Mouse (Mus musculus): Measurements from ENCODE around the gene 4933416C03Rik. TPM values are rescaled to one million over a fixed set of nuclear protein-coding genes. Genes with fewer than 3 reads are reported as not detected.

4933416C03Rik gene
- not detected in 2 replicates for total RNA-seq (2014; fragmentation: Nextera tagmentation)
- total RNA-seq (2017): not detected in 2 replicates
- polyA plus RNA-seq (2012): not detected in 2 replicates

DNA sequence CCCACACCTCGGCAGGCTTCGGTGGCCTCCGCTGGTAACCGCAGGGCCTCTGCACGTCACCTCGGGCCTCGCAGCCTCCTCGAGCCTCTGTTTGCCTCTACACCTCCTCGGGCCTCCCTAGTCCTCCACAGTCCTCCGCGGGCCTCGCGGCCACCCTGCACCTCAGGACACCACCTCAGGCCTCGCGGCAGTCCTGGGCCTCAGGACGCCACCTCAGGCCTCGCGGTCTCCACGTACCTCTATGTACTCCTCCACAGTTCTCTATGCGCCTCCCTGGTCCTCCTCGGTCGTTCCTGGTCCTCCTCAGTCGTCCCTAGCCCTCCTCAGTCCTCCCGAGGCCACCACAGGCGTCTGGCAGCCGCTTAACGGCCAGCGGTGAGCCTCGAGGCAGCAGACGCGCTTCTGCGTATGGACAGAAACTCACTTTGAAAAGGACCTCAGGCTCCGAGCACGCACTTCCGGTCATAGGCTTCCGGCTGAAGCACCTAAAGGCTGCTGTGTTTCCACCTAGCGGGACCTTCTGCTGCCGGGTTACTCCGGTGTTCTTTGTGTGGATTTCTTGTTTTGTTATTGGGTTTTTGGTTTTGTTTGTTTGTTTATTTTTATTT, at the start of gene 4933416C03Rik:
Gene 4933416C03Rik, minus strand, starts transcription at position 51 of the 608 bp plus-strand sequence.
- no peak for ATAC-seq (ENCODE audit: extremely low read depth, insufficient number of reproducible peaks, low FRiP score, poor library complexity, severe bottlenecking)
- H3K4me3 ChIP-seq (ENCODE audit: low read depth, low read length): peak within 1 kb of the TSS; percentile 30; the same call in 1 of the 2 replicates
- no peak for DNase-seq (ENCODE audit: low spot score)

GRCm38 (mm10) chr10:116162338-116162737, 48.6 kb upstream of the 4933416C03Rik start:
- ATAC-seq (ENCODE audit: extremely low read depth, insufficient number of reproducible peaks, low FRiP score, poor library complexity, severe bottlenecking) (no peak), DNase-seq (ENCODE audit: low spot score) (no peak)
- no peak for TF ChIP-seq POLR2AphosphoS5 (IDR thresholded peaks at IDR 0.05; ENCODE audit: insufficient replicate concordance, low read depth, low read length)
- TF ChIP-seq GATA2 (IDR thresholded peaks at IDR 0.05; ENCODE audit: borderline replicate concordance, low read depth, low read length): no peak
- TF ChIP-seq TAL1 (conservative IDR thresholded peaks at IDR 0.05; ENCODE audit: low read depth, low read length): no peak
- TF ChIP-seq GATA1 (IDR thresholded peaks at IDR 0.05; ENCODE audit: borderline replicate concordance, low read length): no peak
- peaks cover 25% of the 10 kb centered on the region for H3K9me3 ChIP-seq (replicated peaks)
- no peaks in the 10 kb centered on the region for H3K4me1 ChIP-seq (ENCODE audit: insufficient read depth, low read depth, low read length)
- no peaks in the 10 kb centered on the region for H3K36me3 ChIP-seq (replicated peaks)
- H3K27me3 ChIP-seq (ENCODE audit: insufficient read depth, low read length): no peaks in the 10 kb centered on the region
- no peak overlapping the region for H3K4me3 ChIP-seq (ENCODE audit: low read depth, low read length)

More for the DNA sequence above, at the start of gene 4933416C03Rik:
- Histone ChIP-seq H3K4me1 (ENCODE audit: insufficient read depth, low read depth, low read length) (no peaks in the 10 kb centered on the region), H3K9me3 (replicated peaks) (peaks cover 18% of the 10 kb centered on the region), H3K27me3 (ENCODE audit: insufficient read depth, low read length) (no peaks in the 10 kb centered on the region; the same call in 1 of the 2 replicates), H3K36me3 (replicated peaks) (no peaks in the 10 kb centered on the region)
- TF ChIP-seq GATA2 (IDR thresholded peaks at IDR 0.05; ENCODE audit: borderline replicate concordance, low read depth, low read length) (no peak), POLR2AphosphoS5 (IDR thresholded peaks at IDR 0.05; ENCODE audit: insufficient replicate concordance, low read depth, low read length) (no peak), TAL1 (conservative IDR thresholded peaks at IDR 0.05; ENCODE audit: low read depth, low read length) (no peak), GATA1 (IDR thresholded peaks at IDR 0.05; ENCODE audit: borderline replicate concordance, low read length) (no peak), CTCF (IDR thresholded peaks at IDR 0.05; ENCODE audit: low read depth, low read length) (no peak)

DNA sequence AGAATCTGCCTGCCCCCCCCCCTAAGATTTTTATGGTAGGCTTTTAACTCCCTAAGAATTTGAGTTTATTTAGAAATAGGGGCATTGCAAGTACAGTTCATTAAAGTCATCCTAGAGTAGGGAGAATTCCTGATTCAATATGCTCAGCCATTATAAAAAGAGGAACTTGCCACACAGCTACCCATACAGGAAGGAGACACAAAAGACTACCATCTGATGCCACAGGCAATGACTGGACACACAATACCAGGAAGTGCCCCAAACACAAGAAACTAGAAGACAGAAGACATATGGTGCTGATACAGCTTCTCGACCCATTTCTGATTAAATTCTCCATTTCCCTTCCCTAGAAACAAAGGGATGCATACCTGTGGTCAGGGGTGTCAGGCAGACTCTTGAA, 43.0 kb upstream of the 4933416C03Rik start:
- DNase-seq (ENCODE audit: low spot score): no peak
- Histone ChIP-seq H3K9me3 (replicated peaks) (peaks cover 40% of the 10 kb centered on the region), H3K36me3 (replicated peaks) (no peaks in the 10 kb centered on the region), H3K4me1 (ENCODE audit: insufficient read depth, low read depth, low read length) (no peaks in the 10 kb centered on the region), H3K27me3 (ENCODE audit: insufficient read depth, low read length) (no peaks in the 10 kb centered on the region), H3K4me3 (ENCODE audit: low read depth, low read length) (no peak overlapping the region)
- no peak for ATAC-seq (ENCODE audit: extremely low read depth, insufficient number of reproducible peaks, low FRiP score, poor library complexity, severe bottlenecking)
- TF ChIP-seq GATA1 (IDR thresholded peaks at IDR 0.05; ENCODE audit: borderline replicate concordance, low read length) (no peak), TAL1 (conservative IDR thresholded peaks at IDR 0.05; ENCODE audit: low read depth, low read length) (no peak), GATA2 (IDR thresholded peaks at IDR 0.05; ENCODE audit: borderline replicate concordance, low read depth, low read length) (no peak), CTCF (IDR thresholded peaks at IDR 0.05; ENCODE audit: low read depth, low read length) (no peak), POLR2AphosphoS5 (IDR thresholded peaks at IDR 0.05; ENCODE audit: insufficient replicate concordance, low read depth, low read length) (no peak)

DNA sequence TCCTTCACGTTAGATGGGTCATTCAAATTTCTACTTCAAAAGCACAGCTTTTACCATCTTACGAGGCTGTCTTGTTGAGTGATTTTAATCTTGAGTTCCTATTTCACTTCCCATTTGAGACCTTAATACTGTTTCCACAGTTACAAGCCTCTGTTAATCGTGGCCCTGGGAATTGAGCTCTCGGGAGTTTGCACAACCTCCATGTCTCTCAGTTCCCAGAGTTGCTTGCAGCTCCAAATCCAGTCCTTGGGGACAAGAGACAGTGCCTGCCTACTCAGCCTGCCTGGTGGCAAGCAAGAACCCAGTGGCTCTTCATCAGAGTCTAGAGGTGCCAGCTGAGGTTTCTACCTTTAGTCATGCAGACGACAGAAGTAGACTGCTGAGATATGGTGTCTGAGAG, 41.0 kb upstream of the 4933416C03Rik start:
- H3K4me1 ChIP-seq (ENCODE audit: insufficient read depth, low read depth, low read length): no peaks in the 10 kb centered on the region
- TF ChIP-seq TAL1 (conservative IDR thresholded peaks at IDR 0.05; ENCODE audit: low read depth, low read length) (no peak), GATA2 (IDR thresholded peaks at IDR 0.05; ENCODE audit: borderline replicate concordance, low read depth, low read length) (no peak), GATA1 (IDR thresholded peaks at IDR 0.05; ENCODE audit: borderline replicate concordance, low read length) (no peak)
- no peak for ATAC-seq (ENCODE audit: extremely low read depth, insufficient number of reproducible peaks, low FRiP score, poor library complexity, severe bottlenecking)
- no peaks in the 10 kb centered on the region for H3K36me3 ChIP-seq (replicated peaks)
- no peaks in the 10 kb centered on the region for H3K27me3 ChIP-seq (ENCODE audit: insufficient read depth, low read length)
- DNase-seq (ENCODE audit: low spot score): no peak
- no peak overlapping the region for H3K4me3 ChIP-seq (ENCODE audit: low read depth, low read length)
- peaks cover 37% of the 10 kb centered on the region for H3K9me3 ChIP-seq (replicated peaks)

DNA sequence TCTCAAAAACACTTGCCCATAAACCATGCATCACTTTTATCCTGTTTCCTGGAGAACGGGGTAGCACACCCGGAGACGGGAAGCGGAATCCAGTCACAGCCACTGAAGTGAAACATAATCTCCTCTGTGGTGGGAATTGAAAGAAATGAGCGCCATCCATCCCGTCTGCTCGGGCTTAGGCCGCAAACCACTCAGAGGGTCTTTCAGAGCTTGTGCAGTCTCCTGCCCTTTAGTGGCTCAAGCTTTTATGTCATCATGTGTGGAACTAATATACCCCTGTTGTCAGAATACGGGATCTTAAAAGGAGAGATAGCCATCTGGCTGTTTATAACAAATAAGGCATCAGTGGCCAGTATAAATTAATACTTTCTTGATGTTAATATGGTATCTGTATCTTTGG, 32.4 kb upstream of the 4933416C03Rik start:
- DNase-seq (ENCODE audit: low spot score): no peak
- H3K9me3 ChIP-seq (replicated peaks): peaks cover 20% of the 10 kb centered on the region
- no peak for ATAC-seq (ENCODE audit: extremely low read depth, insufficient number of reproducible peaks, low FRiP score, poor library complexity, severe bottlenecking)
- no peak for TF ChIP-seq GATA2 (IDR thresholded peaks at IDR 0.05; ENCODE audit: borderline replicate concordance, low read depth, low read length)
- TF ChIP-seq GATA1 (IDR thresholded peaks at IDR 0.05; ENCODE audit: borderline replicate concordance, low read length): no peak
- no peak for TF ChIP-seq TAL1 (conservative IDR thresholded peaks at IDR 0.05; ENCODE audit: low read depth, low read length)
- TF ChIP-seq POLR2AphosphoS5 (IDR thresholded peaks at IDR 0.05; ENCODE audit: insufficient replicate concordance, low read depth, low read length): no peak
- no peak for TF ChIP-seq CTCF (IDR thresholded peaks at IDR 0.05; ENCODE audit: low read depth, low read length)
- no peak overlapping the region for H3K4me3 ChIP-seq (ENCODE audit: low read depth, low read length)
- H3K36me3 ChIP-seq (replicated peaks): no peaks in the 10 kb centered on the region
- no peaks in the 10 kb centered on the region for H3K27me3 ChIP-seq (ENCODE audit: insufficient read depth, low read length)
- H3K4me1 ChIP-seq (ENCODE audit: insufficient read depth, low read depth, low read length): no peaks in the 10 kb centered on the region

- Histone ChIP-seq H3K27me3 (ENCODE audit: insufficient read depth, low read length) (no peaks in the 10 kb centered on the region), H3K9me3 (replicated peaks) (peaks cover 24% of the 10 kb centered on the region), H3K4me1 (ENCODE audit: insufficient read depth, low read depth, low read length) (no peaks in the 10 kb centered on the region), H3K4me3 (ENCODE audit: low read depth, low read length) (no peak overlapping the region), H3K36me3 (replicated peaks) (no peaks in the 10 kb centered on the region)
- DNase-seq (ENCODE audit: low spot score) (no peak), ATAC-seq (ENCODE audit: extremely low read depth, insufficient number of reproducible peaks, low FRiP score, poor library complexity, severe bottlenecking) (no peak; the same call in 1 of the 2 replicates)
- TF ChIP-seq TAL1 (conservative IDR thresholded peaks at IDR 0.05; ENCODE audit: low read depth, low read length) (no peak), POLR2AphosphoS5 (IDR thresholded peaks at IDR 0.05; ENCODE audit: insufficient replicate concordance, low read depth, low read length) (no peak), GATA2 (IDR thresholded peaks at IDR 0.05; ENCODE audit: borderline replicate concordance, low read depth, low read length) (no peak), CTCF (IDR thresholded peaks at IDR 0.05; ENCODE audit: low read depth, low read length) (no peak), GATA1 (IDR thresholded peaks at IDR 0.05; ENCODE audit: borderline replicate concordance, low read length) (no peak)
These were observed 30.0 kb upstream of the 4933416C03Rik start for GRCm38 (mm10) chr10:116143684-116144083.

All from G1E (cell line).